Mouse (Mus musculus) cerebellum, postnatal 14 days (tissue): ENCODE results near the gene Arpc4.

Experiments used
- DNase-seq, 2 experiments: peaks; one replicate each; pipeline ENCODE4 v3.0.0; 2021; ENCODE audit warnings: mixed read lengths in 2 of 2

Arpc4 gene

GRCm38 (mm10) chr6:113366639-113367038 is 11.3 kb upstream of the Arpc4 start:
- DNase-seq: no peak

- no peak for DNase-seq
Observed at GRCm38 (mm10) chr6:113367574-113367973, 10.3 kb upstream of the Arpc4 start.

GRCm38 (mm10) chr6:113368124-113368523 is 9.8 kb upstream of the Arpc4 start:
- no peak for DNase-seq

- no peak for DNase-seq
Observed at GRCm38 (mm10) chr6:113368577-113368976, 9.3 kb upstream of the Arpc4 start.

GRCm38 (mm10) chr6:113370194-113370929 is 7.6 kb upstream of the Arpc4 start:
- no peak for DNase-seq

- no peak for DNase-seq
Observed at GRCm38 (mm10) chr6:113373491-113373890, 4.4 kb upstream of the Arpc4 start.

- DNase-seq: no peak
Observed at GRCm38 (mm10) chr6:113377172-113377495, 781 bp upstream of the Arpc4 start.

- DNase-seq: no peak
Observed at GRCm38 (mm10) chr6:113379246-113379645, 1.3 kb downstream of the Arpc4 start.

- DNase-seq: no peak
Observed at GRCm38 (mm10) chr6:113380480-113380879, 2.6 kb downstream of the Arpc4 start.

- peak in 1 of 2 experiments; percentile 33 for DNase-seq
Observed at GRCm38 (mm10) chr6:113384351-113384927, 6.5 kb downstream of the Arpc4 start.

GRCm38 (mm10) chr6:113385160-113385714 is 7.3 kb downstream of the Arpc4 start:
- no peak for DNase-seq

- no peak for DNase-seq
Observed at GRCm38 (mm10) chr6:113386025-113386424, 8.1 kb downstream of the Arpc4 start.

- DNase-seq: no peak
Observed at GRCm38 (mm10) chr6:113388960-113389359, 11.0 kb downstream of the Arpc4 start, which contains the start of gene Ttll3. Ttll3 (plus strand) TSS chr6:113389260.

- DNase-seq: no peak
Observed at GRCm38 (mm10) chr6:113390715-113391114, 12.8 kb downstream of the Arpc4 start.

GRCm38 (mm10) chr6:113392015-113392386 is 14.1 kb downstream of the Arpc4 start:
- DNase-seq: no peak

GRCm38 (mm10) chr6:113392387-113393071 is 14.6 kb downstream of the Arpc4 start:
- peak; percentile 65 to 71 for DNase-seq

GRCm38 (mm10) chr6:113393951-113394350 is 16.0 kb downstream of the Arpc4 start:
- DNase-seq: no peak

GRCm38 (mm10) chr6:113394811-113395210 is 16.9 kb downstream of the Arpc4 start:
- DNase-seq: no peak

GRCm38 (mm10) chr6:113395501-113395900 is 17.6 kb downstream of the Arpc4 start:
- DNase-seq: no peak

GRCm38 (mm10) chr6:113396270-113397030 is 18.5 kb downstream of the Arpc4 start:
- DNase-seq: no peak

- DNase-seq: peak; percentile 71 to 78
Observed at GRCm38 (mm10) chr6:113402094-113402493, 24.2 kb downstream of the Arpc4 start.

- DNase-seq: peak in 1 of 2 experiments; percentile 29
Observed at GRCm38 (mm10) chr6:113404649-113405448, 26.9 kb downstream of the Arpc4 start.
